Mouse (Mus musculus): ENCODE measurements around the gene Fgf2. TPM values are rescaled to one million over a fixed set of nuclear protein-coding genes. Genes with fewer than 3 reads are reported as not detected.

The Fgf2 gene
- 0.72 TPM for polyA plus RNA-seq (2014; fragmentation: Illumina TruSeq; extraction: RNeasy Lipid Tissue Mini Kit (QIAGEN cat#74804); ENCODE audit: low read depth, low replicate concordance)

DNA sequence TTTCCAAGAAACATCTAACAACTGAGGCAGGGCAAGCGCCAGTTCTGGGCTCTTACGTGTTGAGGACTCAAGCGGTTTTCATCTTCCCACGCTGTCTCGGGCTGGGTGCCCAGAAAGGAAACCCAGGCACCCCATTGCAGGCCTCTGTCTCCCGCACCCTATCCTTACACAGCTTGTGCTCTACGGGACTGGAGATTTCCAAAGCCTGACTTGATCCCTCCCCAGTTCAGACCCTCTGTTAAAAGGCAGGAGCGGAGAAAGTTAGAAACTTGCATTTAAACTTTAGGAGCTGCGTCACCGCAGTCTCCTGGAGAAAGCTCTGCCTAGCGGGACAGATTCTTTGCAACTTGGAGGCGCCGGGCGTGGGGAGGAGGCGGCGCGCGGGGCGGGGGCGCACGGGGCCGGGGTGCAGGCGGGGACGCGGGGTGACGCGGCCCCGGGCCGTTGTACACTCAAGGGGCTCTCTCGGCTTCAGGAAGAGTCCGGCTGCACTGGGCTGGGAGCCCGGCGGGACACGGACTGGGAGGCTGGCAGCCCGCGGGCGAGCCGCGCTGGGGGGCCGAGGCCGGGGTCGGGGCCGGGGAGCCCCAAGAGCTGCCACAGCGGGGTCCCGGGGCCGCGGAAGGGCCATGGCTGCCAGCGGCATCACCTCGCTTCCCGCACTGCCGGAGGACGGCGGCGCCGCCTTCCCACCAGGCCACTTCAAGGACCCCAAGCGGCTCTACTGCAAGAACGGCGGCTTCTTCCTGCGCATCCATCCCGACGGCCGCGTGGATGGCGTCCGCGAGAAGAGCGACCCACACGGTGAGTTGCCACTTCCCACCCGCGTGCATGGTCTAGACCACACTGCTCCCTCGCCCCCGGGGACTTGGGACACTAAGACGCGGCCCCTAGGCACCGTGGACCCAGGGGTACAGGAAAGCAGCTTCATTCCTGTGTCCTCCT is at the start of gene Fgf2:
TSS of gene Fgf2 (plus strand) at position 126 of the 945 bp plus-strand sequence.

DNA sequence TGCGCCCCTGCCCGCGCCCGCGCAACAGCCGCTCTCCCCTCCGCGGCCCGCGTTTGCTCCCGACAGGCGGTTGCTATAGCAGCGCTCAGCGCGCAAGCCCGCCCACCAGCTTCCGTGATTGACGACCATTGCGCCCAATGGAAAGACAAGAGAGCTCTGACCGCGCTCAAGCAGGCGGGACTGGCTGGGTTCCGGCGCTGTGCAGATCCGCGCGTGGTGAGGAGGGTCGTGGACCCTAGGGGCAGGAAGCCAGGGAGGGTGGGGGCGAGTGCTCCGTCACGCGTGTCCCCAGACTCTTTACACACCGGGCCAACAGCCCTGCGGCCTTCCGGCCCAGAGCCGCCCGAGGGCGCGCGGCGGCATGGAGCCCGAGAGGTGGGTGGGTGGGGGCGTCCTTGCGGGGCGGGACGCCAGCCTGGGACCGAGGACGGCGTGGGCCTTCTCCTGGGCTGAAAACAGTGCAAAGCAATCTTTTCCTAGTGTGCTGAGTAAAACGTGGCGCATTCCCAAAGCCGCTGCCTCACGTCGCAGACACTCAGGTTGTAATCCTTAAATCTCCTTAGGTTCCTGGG is 35.7 kb upstream of the Fgf2 start, which contains the start of the genes Bbs12 and Cetn4:
TSS of gene Bbs12 (plus strand) at position 185 of the 572 bp plus-strand sequence.
TSS of gene Cetn4 (minus strand) at position 339 of the 572 bp plus-strand sequence.

DNA sequence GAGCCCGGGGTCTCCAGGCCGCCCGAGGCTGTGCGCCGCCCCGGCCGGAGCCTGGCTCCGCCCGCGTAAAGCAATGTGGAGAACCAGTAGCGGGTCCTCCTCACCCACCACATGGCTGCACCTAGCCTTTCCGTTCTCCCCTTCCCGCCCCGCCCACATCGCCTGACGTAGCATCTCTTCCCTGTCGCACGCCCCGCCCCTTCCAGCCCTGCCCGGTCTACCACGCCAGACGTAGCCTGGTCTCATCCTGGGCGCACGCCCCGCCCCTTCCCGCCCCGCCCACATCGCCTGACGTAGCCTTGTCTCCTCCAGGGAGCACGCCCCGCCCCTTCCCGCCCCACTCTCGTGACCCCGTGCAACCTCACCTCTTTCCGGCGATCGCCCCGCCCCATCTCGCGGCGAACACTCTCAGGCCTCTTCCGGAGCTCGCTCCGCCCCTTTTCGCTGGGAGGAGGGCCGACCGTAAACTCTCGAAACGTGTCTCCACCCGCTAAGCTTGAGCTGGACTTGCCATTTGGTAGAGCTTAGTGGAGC is 71.4 kb downstream of the Fgf2 start, which contains the start of gene Spata5:
TSS of gene Spata5 (plus strand) at position 439 of the 534 bp plus-strand sequence.

DNA sequence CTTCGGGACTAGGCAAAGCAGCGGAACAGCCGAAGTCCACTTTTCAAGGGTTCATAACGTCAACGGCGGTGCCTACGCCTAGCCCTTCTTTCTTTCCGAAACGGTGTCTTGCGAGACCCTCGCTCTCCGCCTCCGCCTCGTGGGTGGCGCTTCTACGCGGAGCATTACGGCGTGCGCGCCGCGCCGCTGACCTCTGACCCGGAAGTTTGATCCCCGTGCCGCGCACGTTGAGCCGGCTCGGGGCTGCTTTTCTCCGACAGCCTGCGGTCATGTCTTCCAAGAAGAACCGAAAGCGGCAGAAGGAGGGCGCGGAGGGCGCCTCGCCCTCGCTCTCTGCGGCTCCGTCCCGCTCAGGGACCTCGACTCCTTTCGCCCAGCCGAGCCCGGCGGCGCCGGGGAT is 71.9 kb downstream of the Fgf2 start, which contains the start of gene Nudt6:
TSS of gene Nudt6 (minus strand) at position 140 of the 400 bp plus-strand sequence.

Other genes starting within 250 kb of the Fgf2 start
- gene Il2, start 222.4 kb upstream of the Fgf2 start, polyA plus RNA-seq (2014; fragmentation: Illumina TruSeq; extraction: RNeasy Lipid Tissue Mini Kit (QIAGEN cat#74804); ENCODE audit: low read depth, low replicate concordance): not detected
- not detected for gene Il21, start 115.7 kb upstream of the Fgf2 start, polyA plus RNA-seq (2014; fragmentation: Illumina TruSeq; extraction: RNeasy Lipid Tissue Mini Kit (QIAGEN cat#74804); ENCODE audit: low read depth, low replicate concordance)
- gene Bbs12, start 35.8 kb upstream of the Fgf2 start, polyA plus RNA-seq (2014; fragmentation: Illumina TruSeq; extraction: RNeasy Lipid Tissue Mini Kit (QIAGEN cat#74804); ENCODE audit: low read depth, low replicate concordance): 0.72 TPM
- gene Cetn4, start 35.6 kb upstream of the Fgf2 start, polyA plus RNA-seq (2014; fragmentation: Illumina TruSeq; extraction: RNeasy Lipid Tissue Mini Kit (QIAGEN cat#74804); ENCODE audit: low read depth, low replicate concordance): 1.7 TPM
- gene Spata5, start 71.5 kb downstream of the Fgf2 start, polyA plus RNA-seq (2014; fragmentation: Illumina TruSeq; extraction: RNeasy Lipid Tissue Mini Kit (QIAGEN cat#74804); ENCODE audit: low read depth, low replicate concordance): 6.9 TPM
- 4.0 TPM for gene Nudt6, start 71.9 kb downstream of the Fgf2 start, polyA plus RNA-seq (2014; fragmentation: Illumina TruSeq; extraction: RNeasy Lipid Tissue Mini Kit (QIAGEN cat#74804); ENCODE audit: low read depth, low replicate concordance)

All from liver, adult 10 weeks (tissue).